Mouse (Mus musculus) liver, postnatal 0 days (tissue): ENCODE measurements around the gene Fbxl2. TPM values are rescaled to one million over a fixed set of nuclear protein-coding genes. Genes with fewer than 3 reads are reported as not detected.

Experiments
- ATAC-seq: fragments of 200-750 bp; cut with Nextera tagmentation; 2 replicates; pipeline ENCODE4 v1.8.0; 2017; ENCODE audit warnings: mild to moderate bottlenecking, moderate library complexity
- DNase-seq: peaks from one replicate; pipeline ENCODE4 v3.0.0-alpha.2; 2016
- H3K27ac ChIP-seq: fragments of 300-500 bp; sonication (generic); 2 replicates; pipeline ENCODE4 v1.5.1; 2014; ENCODE audit warnings: antibody characterized with exemption, moderate library complexity, mild to moderate bottlenecking, low read depth
- H3K27me3 ChIP-seq: fragments of 300-500 bp; sonication (generic); 2 replicates; pipeline ENCODE4 v1.6.1; 2014; ENCODE audit warnings: low read length, control low read depth, mixed read lengths; ENCODE audit not compliant: insufficient read depth
- H3K36me3 ChIP-seq: fragments of 300-500 bp; sonication (generic); replicated peaks from 2 replicates; pipeline ENCODE4 v1.6.1; 2014; ENCODE audit warnings: mild to moderate bottlenecking, control low read depth, low read length, moderate library complexity, mixed read lengths; ENCODE audit not compliant: insufficient read depth
- H3K4me1 ChIP-seq: fragments of 300-500 bp; sonication (generic); 2 replicates; pipeline ENCODE4 v1.6.1; 2014; ENCODE audit warnings: antibody characterized with exemption, mild to moderate bottlenecking, control low read depth; ENCODE audit not compliant: insufficient read depth
- H3K4me2 ChIP-seq: fragments of 300-500 bp; sonication (generic); 2 replicates; pipeline ENCODE4 v1.6.1; 2014; ENCODE audit warnings: low read depth, mild to moderate bottlenecking, low read length, moderate library complexity, mixed read lengths
- H3K4me3 ChIP-seq: fragments of 300-500 bp; sonication (generic); 2 replicates; pipeline ENCODE4 v1.5.1; 2014; ENCODE audit warnings: low read depth, low read length
- H3K9ac ChIP-seq: fragments of 300-500 bp; sonication (generic); replicated peaks from 2 replicates; pipeline ENCODE4 v1.6.1; 2014; ENCODE audit warnings: mild to moderate bottlenecking, moderate library complexity
- H3K9me3 ChIP-seq: fragments of 300-500 bp; sonication (generic); 2 replicates; pipeline ENCODE4 v1.6.1; 2016; ENCODE audit warnings: mild to moderate bottlenecking, control low read depth, low read length, mixed read lengths
- CTCF ChIP-seq: sonication (generic); IDR thresholded peaks from 2 replicates; pipeline ENCODE4 v1.5.1; 2016; ENCODE audit warnings: antibody characterized with exemption, low read depth
- EP300 ChIP-seq: IDR thresholded peaks from 2 replicates; pipeline ENCODE4 v1.6.1; 2016; ENCODE audit warnings: antibody characterized with exemption, low read depth, mild to moderate bottlenecking
- WGBS: fragments of 180-500 bp; shearing (Covaris S2); extraction: QIAGEN DNeasy Blood & Tissue Kit; methylation state at CpG from one replicate; pipeline ENCODE4 v1.1.7; 2014; ENCODE audit not compliant: insufficient replicate concordance; 5-methylcytosine and 5-hydroxymethylcytosine counted together
- polyA plus RNA-seq: library from polyadenylated mRNA; unstranded; fragments of >200 nt; fragmentation: Nextera tagmentation; extraction: Ambion mirVana; gene quantifications from 2 replicates; pipeline ENCODE4 v1.2.1, GENCODE M21; 2015

Gene Fbxl2
- polyA plus RNA-seq, 1 experiment from 2014 or later = 0.32 TPM

DNA sequence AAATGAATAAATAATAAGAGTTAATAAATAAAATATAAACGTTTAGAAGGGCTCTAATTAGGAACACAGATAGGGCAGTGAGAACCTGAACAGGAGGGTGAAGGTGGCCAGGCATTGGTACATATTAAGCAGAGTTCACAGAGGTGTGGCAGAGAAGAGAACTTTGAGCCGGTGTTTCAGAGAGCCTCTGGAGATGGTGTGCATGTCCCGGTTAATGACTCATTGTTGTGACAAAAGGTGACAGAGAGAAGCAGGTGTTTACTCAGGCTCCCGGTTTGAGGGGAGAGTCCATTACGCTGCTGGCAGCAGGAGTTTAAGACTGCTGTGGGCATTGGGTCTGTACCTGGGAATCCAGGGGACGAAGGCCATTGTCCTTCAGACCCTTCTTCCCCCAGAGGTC, 23.4 kb upstream of the Fbxl2 start:
- Histone ChIP-seq H3K27ac (no peak overlapping the region), H3K4me2 (no peak overlapping the region), H3K9ac (no peak overlapping the region), H3K4me3 (no peak overlapping the region), H3K4me1 (no peaks in the 10 kb centered on the region), H3K27me3 (no peaks in the 10 kb centered on the region), H3K36me3 (no peaks in the 10 kb centered on the region), H3K9me3 (no peaks in the 10 kb centered on the region)
- WGBS = 49% methylated on average over 6 of the region's 6 CpGs
- DNase-seq = no peak
- no peak for TF ChIP-seq EP300
- TF ChIP-seq CTCF = no peak
- ATAC-seq = peak; percentile 79

- H3K9me3 ChIP-seq = no peaks in the 10 kb centered on the region
- TF ChIP-seq CTCF (no peak), EP300 (no peak)
- no peak overlapping the region for H3K4me2 ChIP-seq
- no peaks in the 10 kb centered on the region for H3K36me3 ChIP-seq
- no peak overlapping the region for H3K9ac ChIP-seq
- no peaks in the 10 kb centered on the region for H3K4me1 ChIP-seq
- H3K27me3 ChIP-seq = no peaks in the 10 kb centered on the region
- DNase-seq (no peak), ATAC-seq (no peak)
- no peak overlapping the region for H3K27ac ChIP-seq
- 60% methylated on average over 12 of the region's 12 CpGs for WGBS
- H3K4me3 ChIP-seq = no peak overlapping the region
Measured at GRCm38 (mm10) chr9:114068494-114069053, 22.6 kb upstream of the Fbxl2 start.

DNA sequence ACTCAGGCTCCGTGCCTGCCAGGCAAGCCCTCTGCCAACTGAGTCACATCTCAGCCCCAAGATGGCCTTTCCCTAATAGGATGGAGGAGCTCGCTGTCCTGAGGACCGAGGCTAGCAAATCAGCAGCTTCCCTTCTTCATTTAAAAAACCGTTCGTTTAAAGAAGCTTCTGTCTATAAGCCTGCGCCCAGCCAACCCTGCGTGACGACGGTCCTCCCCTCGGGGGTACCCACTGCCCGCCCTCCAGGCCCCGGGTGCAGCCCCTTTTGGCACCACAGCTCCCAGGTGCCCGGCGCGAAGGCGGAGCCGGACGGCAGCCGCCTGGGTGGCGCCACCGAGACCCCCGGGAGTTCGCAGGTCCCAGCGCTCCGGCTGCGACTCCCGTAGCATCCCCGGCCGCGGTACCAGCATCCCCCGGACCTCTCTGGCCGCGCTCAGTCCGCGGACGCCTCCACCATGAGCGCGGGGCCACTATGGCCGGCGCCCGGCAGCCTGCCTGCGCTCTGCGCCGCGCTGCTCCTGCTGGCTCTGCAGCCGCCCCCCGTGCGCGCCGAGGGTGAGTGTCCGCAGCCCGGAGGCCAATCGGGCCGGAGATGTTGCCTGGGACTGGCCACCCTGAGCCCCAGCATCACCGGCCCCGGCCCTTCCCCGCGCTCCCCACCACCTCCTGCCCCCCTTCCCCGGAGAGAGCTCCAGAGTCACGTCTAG, 11.3 kb upstream of the Fbxl2 start, which contains the start of gene Susd5:
Gene Susd5, plus strand, starts transcription at position 51 of the 707 bp plus-strand sequence.
- Histone ChIP-seq H3K27me3 (peaks cover 39% of the 10 kb centered on the region), H3K9me3 (no peaks in the 10 kb centered on the region), H3K36me3 (no peaks in the 10 kb centered on the region), H3K4me3 (no peak within 1 kb of the TSS), H3K4me2 (peak within 1 kb of the TSS; percentile 26; the same call in 1 of the 2 replicates), H3K27ac (no peak within 1 kb of the TSS), H3K4me1 (no peaks in the 10 kb centered on the region), H3K9ac (no peak within 1 kb of the TSS)
- WGBS = 3% methylated on average over 51 of the region's 60 CpGs
- no peak for ATAC-seq
- no peak for TF ChIP-seq EP300
- no peak for TF ChIP-seq CTCF
- DNase-seq = no peak

GRCm38 (mm10) chr9:114052866-114053265, 6.9 kb upstream of the Fbxl2 start:
- Histone ChIP-seq H3K4me3 (no peak overlapping the region), H3K9ac (no peak overlapping the region), H3K9me3 (no peaks in the 10 kb centered on the region), H3K4me1 (no peaks in the 10 kb centered on the region), H3K27me3 (peaks cover 26% of the 10 kb centered on the region), H3K27ac (no peak overlapping the region), H3K4me2 (no peak overlapping the region), H3K36me3 (no peaks in the 10 kb centered on the region)
- ATAC-seq (no peak), DNase-seq (no peak)
- no peak for TF ChIP-seq CTCF
- TF ChIP-seq EP300 = no peak
- WGBS = 64% methylated on average over 6 of the region's 6 CpGs

DNA sequence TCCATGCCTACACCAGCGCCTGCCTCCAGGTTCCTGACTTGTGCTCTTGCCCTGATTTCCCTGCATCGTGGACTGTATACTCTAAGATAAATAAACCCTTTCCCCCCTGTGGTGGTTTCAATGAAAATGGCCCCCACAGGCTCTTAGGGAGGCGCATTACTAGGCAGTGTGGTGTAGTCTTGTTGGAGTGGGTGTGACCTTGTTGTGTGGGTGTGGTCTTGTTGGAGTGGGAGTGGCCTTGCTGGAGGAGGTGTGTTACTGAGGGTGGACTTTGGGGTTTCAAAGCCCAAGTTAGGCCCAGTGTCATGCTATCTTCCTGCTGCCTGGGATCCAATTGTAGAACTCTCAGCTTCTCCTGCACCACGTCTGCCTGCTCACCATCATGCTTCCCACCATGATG, 6.0 kb upstream of the Fbxl2 start:
- H3K4me2 ChIP-seq = no peak overlapping the region
- H3K27ac ChIP-seq = no peak overlapping the region
- H3K27me3 ChIP-seq = peaks cover 18% of the 10 kb centered on the region
- no peak for DNase-seq
- 73% methylated on average over 4 of the region's 4 CpGs for WGBS
- H3K9ac ChIP-seq = no peak overlapping the region
- no peak for ATAC-seq
- TF ChIP-seq EP300 (no peak), CTCF (no peak)
- H3K4me1 ChIP-seq = no peaks in the 10 kb centered on the region
- H3K9me3 ChIP-seq = no peaks in the 10 kb centered on the region
- H3K36me3 ChIP-seq = no peaks in the 10 kb centered on the region
- no peak overlapping the region for H3K4me3 ChIP-seq

DNA sequence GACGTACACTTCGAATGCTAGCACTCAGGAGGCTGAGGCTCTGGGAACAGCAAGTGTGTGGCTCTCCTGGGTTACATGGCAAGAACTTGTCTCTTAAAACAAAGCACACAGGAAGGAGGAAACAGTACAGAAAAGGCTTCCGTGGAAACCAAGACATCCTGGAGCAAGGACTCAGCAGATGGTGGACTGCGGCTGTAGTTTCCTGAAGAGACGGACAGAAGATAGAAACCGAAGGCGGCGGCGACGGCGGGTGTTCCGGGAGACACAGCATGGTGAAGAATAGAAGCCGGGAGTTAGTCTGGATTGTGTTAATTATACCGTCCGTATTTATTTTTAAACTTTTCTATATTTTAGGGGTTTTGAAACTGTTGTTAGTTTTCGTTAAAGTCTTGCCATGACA, 4.8 kb upstream of the Fbxl2 start:
- H3K4me3 ChIP-seq = no peak overlapping the region
- no peak for TF ChIP-seq EP300
- TF ChIP-seq CTCF = no peak
- H3K9me3 ChIP-seq = no peaks in the 10 kb centered on the region
- no peaks in the 10 kb centered on the region for H3K4me1 ChIP-seq
- H3K27ac ChIP-seq = no peak overlapping the region
- H3K36me3 ChIP-seq = no peaks in the 10 kb centered on the region
- WGBS = 79% methylated on average over 16 of the region's 16 CpGs
- no peak overlapping the region for H3K9ac ChIP-seq
- no peak for DNase-seq
- ATAC-seq = no peak
- peak overlapping the region; percentile 18; the same call in 1 of the 2 replicates for H3K4me2 ChIP-seq
- H3K27me3 ChIP-seq = peaks cover 5% of the 10 kb centered on the region; the same call in 1 of the 2 replicates
